In genomic region chr1:51944755-51945154, GRCm38 (mm10) we compare ENCODE assay signal across 8 mouse cellular contexts. TPM values are rescaled to one million over a fixed set of nuclear protein-coding genes. Genes with fewer than 3 reads are reported as not detected.
DNase-seq lines count a peak whose midpoint lies in the region; ATAC-seq and TF ChIP-seq lines count a peak whose summit lies in the region.

No protein-coding gene starts in this region.

- no peak for TF ChIP-seq POLR2A in bone marrow, adult 2 months (IDR thresholded peaks at IDR 0.05; ENCODE audit: borderline replicate concordance, control insufficient read depth, low read depth, low read length)

- WGBS in heart, embryonic 12.5 days, result 39% methylated on average over 5 of the region's 5 CpGs
- 40% methylated on average over 5 of the region's 5 CpGs for WGBS in bone marrow, adult 2 months
- WGBS in forebrain, embryonic 14.5 days, result 42% methylated on average over 5 of the region's 5 CpGs

- no peak overlapping the region for H3K9ac ChIP-seq in heart, embryonic 12.5 days
- no peak overlapping the region for H3K9ac ChIP-seq in forebrain, embryonic 14.5 days (ENCODE audit: low read length)

- peak; percentile 85 for DNase-seq in heart, adult 11 months
- peak; percentile 43 to 49 for DNase-seq in B cell, adult 2 months
- DNase-seq in forebrain, embryonic 14.5 days (ENCODE audit: low spot score), result peak; percentile 82
- DNase-seq in kidney, postnatal 4 days, result peak; percentile 55 to 56
- peak; percentile 8 for DNase-seq in thymus, postnatal 25 days

- H3K4me2 ChIP-seq in heart, embryonic 12.5 days, result no peak overlapping the region
- H3K4me2 ChIP-seq in forebrain, embryonic 14.5 days (ENCODE audit: low read length), result no peak overlapping the region

- H3K27ac ChIP-seq in heart, embryonic 12.5 days (ENCODE audit: poor library complexity, severe bottlenecking), result no peak overlapping the region
- H3K27ac ChIP-seq in bone marrow, adult 2 months (ENCODE audit: control insufficient read depth, insufficient read depth, low read depth, low read length, poor library complexity), result no peak overlapping the region
- H3K27ac ChIP-seq in forebrain, embryonic 14.5 days (ENCODE audit: low read depth, low read length), result no peak overlapping the region

- no peak overlapping the region for H3K4me3 ChIP-seq in heart, embryonic 12.5 days
- no peak overlapping the region for H3K4me3 ChIP-seq in bone marrow, adult 2 months (replicated peaks; ENCODE audit: control insufficient read depth, low read depth, low read length)
- no peak overlapping the region for H3K4me3 ChIP-seq in forebrain, embryonic 14.5 days (ENCODE audit: low read depth, low read length)

- no peaks in the 10 kb centered on the region for H3K27me3 ChIP-seq in heart, embryonic 12.5 days (replicated peaks)
- H3K27me3 ChIP-seq in forebrain, embryonic 14.5 days (replicated peaks; ENCODE audit: control insufficient read depth, insufficient read depth, low read length), result no peaks in the 10 kb centered on the region

- H3K4me1 ChIP-seq in heart, embryonic 12.5 days (replicated peaks), result no peaks in the 10 kb centered on the region
- H3K4me1 ChIP-seq in bone marrow, adult 2 months (ENCODE audit: control insufficient read depth, insufficient read depth, low read length), result no peaks in the 10 kb centered on the region
- no peaks in the 10 kb centered on the region for H3K4me1 ChIP-seq in forebrain, embryonic 14.5 days (ENCODE audit: control insufficient read depth, insufficient read depth, low read length)

- H3K36me3 ChIP-seq in heart, embryonic 12.5 days, result no peaks in the 10 kb centered on the region
- no peaks in the 10 kb centered on the region for H3K36me3 ChIP-seq in forebrain, embryonic 14.5 days (ENCODE audit: control insufficient read depth, insufficient read depth, low read length)

- H3K9me3 ChIP-seq in heart, embryonic 12.5 days (replicated peaks), result 0 out of 2 replicates have a peak, but pooled peaks cover 3% of the 10 kb centered on the region
- H3K9me3 ChIP-seq in forebrain, embryonic 14.5 days (replicated peaks; ENCODE audit: control insufficient read depth, low read length), result no peaks in the 10 kb centered on the region

- TF ChIP-seq CTCF in bone marrow, adult 2 months (IDR thresholded peaks at IDR 0.05; ENCODE audit: control insufficient read depth, insufficient read depth, low read length), result peak; percentile 34; the same call in 1 of the 2 replicates

- ATAC-seq in heart, embryonic 12.5 days (ENCODE audit: insufficient number of reproducible peaks, low FRiP score), result no peak
- peak; percentile 66 for ATAC-seq in forebrain, embryonic 14.5 days
- 0 out of 2 replicates have a peak, but pooled peaks have one; percentile 52 for ATAC-seq in megakaryocyte-erythroid progenitor cell, adult 5-6 weeks (replicated peaks; ENCODE audit: low FRiP score, low TSS enrichment, poor library complexity, severe bottlenecking)

RNA-seq across cellular contexts. Expression of gene Myo1b, which starts 28.9 kb away (rescaled TPM):
- 36.5 and 38.1 TPM in 2 replicates for polyA plus RNA-seq in heart, embryonic 12.5 days (2016; fragmentation: Nextera tagmentation; extraction: Ambion mirVana)
- polyA plus RNA-seq in bone marrow, adult 2 months (2011; ENCODE audit: insufficient read depth, insufficient read length, low replicate concordance, missing spikeins), result 2.2 and 5.3 TPM in 2 replicates
- 78.1 and 89.1 TPM in 2 replicates for polyA plus RNA-seq in forebrain, embryonic 14.5 days (2014; fragmentation: Nextera tagmentation; extraction: Ambion mirVana)
- total RNA-seq in megakaryocyte-erythroid progenitor cell, adult 5-6 weeks (2014; fragmentation: Nextera tagmentation), result not detected in 2 replicates
- total RNA-seq in megakaryocyte-erythroid progenitor cell, adult 5-6 weeks (2017), result not detected in 2 replicates

RNA-seq across cellular contexts. Expression of gene Stat4, which starts 42.2 kb away (rescaled TPM):
- 2.6 and 3.5 TPM in 2 replicates for polyA plus RNA-seq in heart, embryonic 12.5 days (2016; fragmentation: Nextera tagmentation; extraction: Ambion mirVana)
- 14.9 and 55.4 TPM in 2 replicates for polyA plus RNA-seq in bone marrow, adult 2 months (2011; ENCODE audit: insufficient read depth, insufficient read length, low replicate concordance, missing spikeins)
- 1.6 TPM in 2 replicates for polyA plus RNA-seq in forebrain, embryonic 14.5 days (2014; fragmentation: Nextera tagmentation; extraction: Ambion mirVana)
- total RNA-seq in megakaryocyte-erythroid progenitor cell, adult 5-6 weeks (2014; fragmentation: Nextera tagmentation), result 9.1 and 12.6 TPM in 2 replicates
- 5.1 and 9.6 TPM in 2 replicates for total RNA-seq in megakaryocyte-erythroid progenitor cell, adult 5-6 weeks (2017)

Comparison
In these comparisons a context has a peak if more than half of its experiments do, and no peak if none do; other contexts are left out.
1. DNase-seq: peak in every context shown above with its lines; median percentile 85 in heart, adult 11 months; 82 in forebrain, embryonic 14.5 days; 56 in kidney, postnatal 4 days; 46 in B cell, adult 2 months; 8 in thymus, postnatal 25 days.